Mouse (Mus musculus) ovary, adult 18-20 months (tissue): Measurements from ENCODE around the gene Kcnip1.

Source experiments
- DNase-seq: peaks from one replicate; pipeline ENCODE4 v3.0.0; 2022; ENCODE audit warnings: low spot score, mixed read lengths

Kcnip1 gene

DNA sequence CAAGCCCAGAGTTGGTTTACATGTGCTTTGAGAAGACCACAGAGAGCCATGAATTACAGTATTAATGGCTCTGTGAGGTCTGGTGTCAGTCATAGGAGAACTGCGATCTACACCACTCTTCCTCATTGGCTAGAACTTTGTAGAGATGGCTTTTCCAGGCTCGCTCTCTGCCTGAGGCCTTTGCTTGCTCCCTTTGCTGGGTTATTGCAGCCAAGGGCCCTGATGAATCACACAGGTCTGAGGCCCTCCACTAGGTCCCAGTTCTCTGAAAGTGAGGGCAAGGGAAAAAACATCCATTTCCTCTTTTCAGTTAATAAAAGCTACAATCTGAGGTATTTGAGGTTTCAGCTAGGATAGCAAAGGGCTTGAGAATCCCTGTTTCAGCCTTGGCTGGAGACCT lies 329.4 kb downstream of the Kcnip1 start:
- no peak for DNase-seq

DNA sequence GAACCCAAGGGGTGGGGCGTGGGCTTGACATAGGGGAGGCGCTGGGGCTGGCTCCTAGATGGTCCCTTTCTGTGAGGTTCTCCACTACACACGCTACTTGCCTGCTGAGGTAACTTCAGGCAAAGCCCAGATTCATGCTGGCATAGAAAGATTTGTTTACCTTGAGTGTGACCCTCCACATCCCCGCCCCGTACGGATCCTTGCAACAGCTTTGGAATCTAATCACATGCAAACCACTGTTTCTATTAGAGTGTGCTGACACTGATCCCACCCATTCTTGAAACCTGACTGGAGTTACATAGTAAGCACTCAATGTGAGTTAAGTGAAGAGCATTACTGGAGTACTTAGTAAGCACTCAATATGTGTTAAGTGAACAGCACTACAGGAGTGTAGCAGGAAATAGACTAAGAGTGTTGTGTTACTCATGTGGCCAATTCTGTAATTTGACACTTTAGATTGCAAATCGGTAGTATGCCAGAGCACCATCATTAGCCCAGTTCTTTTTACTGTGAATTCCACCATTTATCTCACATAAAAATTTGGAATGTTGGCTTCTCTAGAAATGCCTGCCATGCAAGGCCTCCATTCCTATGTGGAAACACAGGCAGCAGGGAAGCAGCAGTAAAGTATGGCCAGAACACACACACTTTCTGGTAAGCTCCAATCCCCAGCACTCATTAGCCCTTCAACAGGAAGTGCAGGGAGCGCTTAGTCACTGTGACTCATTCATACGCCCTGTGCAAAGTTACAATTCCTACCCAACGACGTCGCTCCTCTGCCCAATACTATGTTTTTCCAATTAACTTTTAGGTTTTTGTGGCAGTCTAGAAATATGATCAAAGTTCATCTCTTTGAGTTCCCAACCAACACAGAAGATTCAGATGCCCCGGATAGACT lies 332.7 kb downstream of the Kcnip1 start:
- DNase-seq: no peak

DNA sequence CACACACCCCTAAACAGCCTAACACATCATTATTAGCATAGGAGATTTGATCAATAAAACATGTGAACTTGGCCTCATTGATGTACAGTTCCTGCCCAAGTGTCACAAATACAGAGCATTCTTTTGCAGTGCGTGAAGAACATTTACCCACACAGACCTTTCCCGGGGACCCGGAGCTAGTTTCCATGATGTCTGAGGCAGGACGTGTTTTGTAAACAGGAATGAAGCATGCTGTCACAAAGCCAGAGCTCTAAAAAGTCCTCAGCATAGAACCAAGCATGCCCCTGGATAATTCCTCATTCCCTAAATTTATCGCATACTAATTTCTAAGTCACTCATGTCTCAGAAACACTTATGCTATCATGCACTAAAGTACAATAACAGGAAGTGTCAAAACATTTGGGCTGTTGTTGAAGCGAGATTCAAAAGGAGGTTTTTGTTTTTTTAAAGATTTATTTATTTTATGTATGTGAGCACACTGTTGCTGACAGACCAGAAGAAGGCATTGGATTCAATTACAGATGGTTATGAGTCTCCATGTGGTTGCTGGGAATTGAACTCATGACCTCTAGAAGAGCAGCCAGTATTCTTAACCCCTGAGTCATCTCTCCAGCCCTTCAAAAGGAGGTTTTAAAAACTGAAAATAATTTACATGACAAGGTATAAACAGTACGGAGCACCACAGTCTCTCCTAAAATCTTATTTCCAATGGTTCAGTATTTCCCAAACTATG lies 336.9 kb downstream of the Kcnip1 start:
- DNase-seq: no peak

DNA sequence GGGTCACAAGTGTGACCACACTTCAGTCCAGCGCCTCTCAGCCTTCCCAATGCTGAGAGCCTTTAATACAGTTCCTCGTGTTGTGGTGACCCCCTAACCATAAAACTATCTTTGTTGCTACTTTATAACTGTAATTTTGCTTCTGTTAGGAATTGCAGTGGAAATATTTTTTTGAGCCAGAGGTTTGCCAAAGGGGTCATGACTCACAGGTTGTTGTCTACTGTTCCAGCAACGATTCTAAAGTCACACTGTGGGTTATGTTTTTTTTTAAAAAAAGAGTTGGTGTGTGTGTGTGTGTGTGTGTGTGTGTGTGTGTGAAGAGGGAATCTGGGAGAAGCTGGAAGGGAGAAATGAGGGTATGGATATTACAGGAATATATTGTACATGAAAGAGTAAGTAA lies 337.7 kb downstream of the Kcnip1 start:
- DNase-seq: no peak

DNA sequence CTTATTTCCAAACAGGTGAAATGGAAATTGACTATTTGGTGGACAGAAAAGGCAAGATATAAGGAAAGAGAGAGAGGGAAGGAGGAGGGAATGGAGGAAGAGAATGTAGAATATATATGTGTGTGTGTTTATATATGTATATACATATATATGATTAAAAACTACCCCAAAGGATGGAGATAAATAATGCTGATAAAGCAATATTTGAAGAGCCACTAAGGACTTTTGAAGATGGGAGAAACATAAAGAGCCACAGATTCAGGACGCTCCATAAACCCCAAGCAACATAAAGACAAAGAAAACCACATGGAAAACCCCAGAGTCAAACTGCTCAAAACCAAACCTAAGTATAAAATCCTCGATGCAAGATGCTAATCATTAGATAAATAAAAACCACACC lies 338.5 kb downstream of the Kcnip1 start:
- no peak for DNase-seq

DNA sequence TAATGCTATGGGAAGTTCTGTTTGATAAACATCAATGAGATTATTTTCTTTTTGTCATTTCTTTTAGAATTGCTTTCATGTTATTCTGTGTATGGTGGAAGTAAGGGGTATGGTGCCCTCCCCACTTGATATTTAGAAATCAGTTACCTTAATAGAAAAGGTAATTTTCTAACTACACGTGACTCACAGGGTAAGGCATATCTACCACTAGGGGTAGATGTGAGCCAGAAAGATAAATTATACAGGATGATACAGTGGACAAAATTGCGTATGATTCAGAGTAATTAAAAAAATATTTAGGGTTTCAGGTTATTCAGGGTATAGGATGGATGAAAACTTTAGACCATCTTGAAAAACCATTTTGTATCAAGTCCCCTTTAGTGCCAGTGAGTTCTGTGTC lies 343.6 kb downstream of the Kcnip1 start:
- DNase-seq: no peak

DNA sequence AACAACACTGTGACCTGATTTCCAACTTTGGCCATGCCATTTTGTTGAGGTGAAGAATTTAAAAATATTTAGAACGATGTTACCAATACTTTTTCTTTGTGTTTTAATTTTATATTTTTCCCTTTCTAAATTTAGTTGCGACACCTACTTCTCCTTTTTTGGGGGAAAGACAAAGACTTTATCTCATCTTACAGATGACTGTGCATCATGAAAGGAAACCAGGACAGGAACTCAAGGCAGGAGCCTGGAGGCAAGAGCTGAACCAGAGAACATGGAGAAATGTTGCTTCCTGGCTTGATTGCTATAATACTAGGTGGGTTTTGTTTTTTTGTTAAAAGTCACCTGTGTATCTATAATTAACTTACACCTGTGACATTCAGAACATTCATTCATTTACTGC lies 355.8 kb downstream of the Kcnip1 start:
- DNase-seq: no peak

DNA sequence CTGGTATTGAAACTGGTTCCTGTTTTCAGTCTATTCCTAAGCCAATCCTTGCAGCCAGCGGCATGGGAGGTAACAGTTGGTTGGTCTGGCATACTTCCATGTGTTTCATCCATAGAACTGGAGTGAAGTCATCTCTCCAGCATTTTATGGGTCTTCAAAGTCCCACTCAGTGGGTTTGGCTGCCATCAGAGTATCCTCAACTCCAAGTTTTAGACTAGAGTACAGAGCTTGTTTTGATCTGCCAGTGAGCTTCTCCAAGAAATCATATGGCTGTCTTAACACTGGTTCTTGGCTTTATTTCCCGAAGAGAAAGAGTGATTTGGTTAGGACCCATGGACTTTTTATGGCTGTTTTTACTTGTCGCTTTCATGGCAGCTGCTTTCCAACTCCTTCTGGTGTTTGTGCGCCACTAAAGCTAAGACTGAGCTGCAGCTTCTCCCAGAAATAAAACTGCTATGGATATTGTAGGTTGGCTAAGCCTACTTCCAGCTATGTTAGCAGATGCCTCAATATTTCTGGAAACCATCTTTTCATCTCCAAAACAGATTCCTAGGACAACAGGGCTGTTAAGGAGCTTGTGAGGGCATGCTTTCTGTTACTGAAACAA lies 365.7 kb downstream of the Kcnip1 start:
- no peak for DNase-seq

DNA sequence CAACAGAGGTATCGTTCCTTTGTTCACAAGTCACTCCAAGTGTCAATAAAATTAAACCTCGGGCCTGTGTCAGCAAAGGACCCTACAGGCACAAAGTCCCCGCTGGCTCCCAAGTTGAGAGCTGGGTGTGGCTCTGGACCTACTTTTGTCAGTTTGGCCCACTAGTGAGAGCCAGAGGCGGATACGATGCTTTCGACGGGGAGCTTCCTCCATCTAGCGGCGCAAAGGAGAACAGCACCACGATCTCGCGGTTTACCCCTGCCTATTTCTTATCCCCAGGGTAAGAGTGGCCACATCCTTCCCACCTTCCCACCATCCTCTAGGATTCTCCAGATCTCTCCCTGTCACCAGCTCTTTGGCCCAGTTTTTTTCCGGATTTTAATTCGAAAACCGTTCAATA lies 378.7 kb downstream of the Kcnip1 start:
- peak; percentile 15 for DNase-seq

DNA sequence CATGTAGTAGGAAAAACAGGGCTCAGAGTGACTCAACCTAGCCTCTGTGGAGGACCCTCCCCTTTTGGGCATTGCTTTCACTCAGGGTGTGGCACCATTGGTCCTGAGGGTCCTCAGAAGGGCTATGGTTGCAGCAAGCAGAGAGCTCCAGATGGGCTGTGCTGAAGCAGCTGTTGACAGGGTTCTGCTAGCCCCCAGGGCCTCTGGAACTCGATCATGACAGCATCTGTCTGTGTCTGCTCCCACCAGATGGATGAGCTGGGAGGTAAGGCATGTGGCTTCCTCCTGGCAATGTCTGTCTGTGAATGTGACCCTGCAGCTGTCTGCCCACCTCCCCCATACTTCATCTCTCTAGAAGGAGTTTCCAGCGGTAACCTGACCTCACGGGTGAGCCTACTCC lies 385.2 kb downstream of the Kcnip1 start:
- DNase-seq: no peak

DNA sequence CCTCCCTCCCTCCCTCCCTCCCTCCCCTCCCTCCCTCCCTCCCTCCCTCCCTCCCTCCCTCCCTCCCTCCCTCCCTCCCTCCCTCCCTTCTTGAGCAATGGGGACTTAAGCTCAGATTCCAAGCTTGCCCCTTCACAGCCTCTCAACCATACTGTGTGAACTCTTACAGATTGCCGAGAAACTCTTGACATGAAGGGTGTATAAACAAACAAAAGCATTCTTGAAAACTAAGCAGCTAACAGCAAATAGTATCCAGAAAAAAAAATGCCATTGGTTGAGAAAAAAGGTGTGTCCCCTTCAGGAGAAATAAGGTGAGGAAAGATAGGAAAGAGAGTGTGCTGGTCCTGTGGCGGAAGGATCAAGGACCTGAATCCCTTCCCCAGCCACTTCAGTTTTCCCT lies 389.8 kb downstream of the Kcnip1 start:
- DNase-seq: no peak

DNA sequence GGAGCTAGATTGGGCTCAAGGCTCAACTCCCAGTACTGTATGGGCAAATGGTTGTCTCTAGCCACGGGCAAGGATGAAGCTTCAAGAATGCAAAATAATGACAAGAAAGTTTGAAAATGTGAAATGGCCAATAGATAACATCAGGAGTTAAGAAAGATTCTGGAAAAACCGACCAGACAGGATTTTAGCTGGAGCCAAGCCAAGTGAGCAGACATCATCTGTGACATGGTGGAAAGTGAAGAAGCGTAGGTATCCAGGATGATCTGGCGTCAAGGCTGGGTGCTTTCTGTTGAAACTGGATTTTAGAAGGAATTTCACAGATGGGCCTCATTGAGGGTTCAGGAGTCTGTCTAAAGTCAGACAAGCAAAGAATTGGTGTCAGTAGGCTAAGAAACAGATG lies 394.0 kb downstream of the Kcnip1 start, which contains the start of gene D130052B06Rik:
D130052B06Rik (plus strand) TSS at position 317 of the 400 bp plus-strand sequence.
- no peak for DNase-seq

DNA sequence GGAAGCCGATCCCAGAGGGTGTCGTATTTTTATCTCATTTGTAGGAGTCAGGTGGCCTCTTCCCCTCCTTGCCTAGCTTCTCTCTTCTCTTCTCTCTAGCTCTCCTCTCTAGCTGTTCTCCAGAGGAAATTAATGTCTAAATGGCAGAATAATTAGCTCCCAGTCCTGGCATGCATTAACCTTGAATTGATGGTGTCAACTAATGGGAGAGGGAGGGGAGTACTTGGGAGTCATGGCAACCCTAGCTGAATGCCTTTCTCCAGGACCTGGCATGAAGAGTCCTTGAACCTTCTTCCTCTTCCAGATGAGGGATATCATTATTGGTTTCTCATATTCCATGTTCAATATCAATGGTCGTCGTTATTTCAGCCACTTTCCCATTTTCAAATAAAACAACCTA lies 396.3 kb downstream of the Kcnip1 start:
- no peak for DNase-seq

DNA sequence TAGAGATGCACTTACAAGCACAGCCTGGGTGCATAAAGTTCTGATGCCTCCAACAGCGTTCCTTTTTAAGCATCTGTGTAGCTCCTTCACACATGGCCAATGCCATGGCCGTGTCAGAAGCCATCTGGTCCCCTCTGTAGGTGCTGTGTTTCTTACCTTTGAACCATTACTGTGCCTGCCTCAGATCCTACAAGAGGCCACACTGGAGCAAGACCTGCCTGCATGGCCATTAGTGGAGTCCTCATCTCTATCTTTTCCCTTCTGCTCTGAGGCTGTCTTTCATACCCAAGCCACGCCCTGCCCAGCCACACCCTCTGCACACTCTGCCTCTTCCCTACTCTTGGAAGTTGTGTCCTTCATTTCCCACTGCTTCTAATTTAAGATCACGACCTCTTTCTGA lies 400.1 kb downstream of the Kcnip1 start:
- DNase-seq: no peak

DNA sequence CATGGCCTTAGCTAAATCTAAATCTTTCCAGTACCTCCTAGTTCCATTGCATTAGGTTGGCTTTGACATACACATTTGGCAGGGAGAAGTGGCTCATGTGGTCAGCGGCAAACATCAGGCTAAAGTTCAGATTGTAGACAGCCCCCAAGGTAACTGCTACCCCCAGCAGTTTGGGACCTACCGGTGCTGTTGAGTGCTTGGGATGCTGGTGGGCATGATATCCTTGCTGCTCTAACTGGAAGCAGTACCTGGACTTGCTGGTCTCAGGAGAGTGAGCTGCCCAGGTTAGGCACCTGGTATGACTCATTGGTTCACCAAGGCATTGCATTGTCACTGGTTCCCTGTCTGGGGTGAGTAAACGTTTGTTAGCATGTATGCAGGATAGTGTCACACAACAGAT lies 402.2 kb downstream of the Kcnip1 start:
- no peak for DNase-seq

DNA sequence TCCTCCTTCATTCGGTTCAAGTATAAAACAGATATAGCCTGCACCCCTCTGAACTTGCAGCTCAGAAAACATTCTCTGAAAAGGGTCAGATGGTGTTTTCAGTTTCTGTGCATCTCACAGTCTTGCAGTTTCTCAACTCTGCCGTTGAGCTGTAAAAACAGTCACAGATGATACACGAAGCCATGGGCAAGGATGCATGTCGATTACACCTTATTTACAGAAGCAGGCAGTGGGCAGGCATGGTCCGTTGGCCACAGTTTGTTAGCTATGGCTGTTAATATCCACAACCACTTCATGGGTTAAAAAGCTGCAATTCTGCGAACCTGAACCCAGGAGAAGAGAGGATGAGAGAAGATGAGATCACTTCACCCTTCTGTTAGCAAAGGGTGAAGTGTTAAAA lies 406.3 kb downstream of the Kcnip1 start:
- no peak for DNase-seq

DNA sequence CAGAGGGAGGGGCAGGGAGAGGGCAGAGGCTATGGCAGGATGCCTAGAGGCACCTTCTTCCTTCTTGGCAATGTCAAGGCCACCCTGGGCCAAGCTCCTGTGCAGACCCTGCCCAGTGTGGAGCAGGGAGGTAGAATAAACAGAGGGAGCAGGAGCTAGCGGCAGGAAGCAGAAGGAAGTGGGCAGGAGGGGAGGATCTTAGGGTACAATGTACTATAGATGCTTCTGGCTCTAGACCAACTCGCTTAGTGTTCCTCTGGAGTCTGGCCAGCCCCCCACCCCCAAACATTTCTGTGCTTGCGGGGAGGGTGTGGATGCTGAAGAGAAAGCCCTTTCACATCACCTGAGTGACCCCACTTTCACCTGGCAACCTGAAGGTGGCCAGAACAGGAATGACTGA lies 413.3 kb downstream of the Kcnip1 start:
- peak; percentile 10 for DNase-seq
